Mouse (Mus musculus) hindbrain, postnatal 0 days (tissue): ENCODE measurements at regions not wholly inside any gene's neighbourhood (a gene's known extent, or its start where the extent isn't known, plus 50 kb on each side); places are given as distances from the start of the nearest gene placed in this dataset.

ENCODE experiments used
- ATAC-seq: fragments of 200-750 bp; cut with Nextera tagmentation; 2 replicates; pipeline ENCODE4 v1.8.0; 2017; ENCODE audit warnings: mild to moderate bottlenecking, moderate TSS enrichment, moderate library complexity
- DNase-seq: peaks from one replicate; pipeline ENCODE4 v3.0.0-alpha.2; 2015; ENCODE audit warnings: low spot score
- H3K27ac ChIP-seq: fragments of 300-500 bp; sonication (generic); 2 replicates; pipeline ENCODE4 v1.5.1; 2014; ENCODE audit warnings: mild to moderate bottlenecking
- H3K27me3 ChIP-seq: fragments of 300-500 bp; sonication (generic); 2 replicates; pipeline ENCODE4 v1.6.1; 2014; ENCODE audit warnings: low read length, mixed read lengths; ENCODE audit not compliant: insufficient read depth
- H3K36me3 ChIP-seq: fragments of 300-500 bp; sonication (generic); 2 replicates; pipeline ENCODE4 v1.6.1; 2014; ENCODE audit warnings: low read length, mixed read lengths; ENCODE audit not compliant: insufficient read depth
- H3K4me1 ChIP-seq: fragments of 300-500 bp; sonication (generic); 2 replicates; pipeline ENCODE4 v1.6.1; 2014; ENCODE audit warnings: antibody characterized with exemption, low read length, mixed read lengths; ENCODE audit not compliant: insufficient read depth
- H3K4me2 ChIP-seq: fragments of 300-500 bp; sonication (generic); 2 replicates; pipeline ENCODE4 v1.6.1; 2014; ENCODE audit warnings: low read depth, mild to moderate bottlenecking, low read length, moderate library complexity, mixed read lengths
- H3K4me3 ChIP-seq: fragments of 300-500 bp; sonication (generic); 2 replicates; pipeline ENCODE4 v1.5.1; 2014; ENCODE audit warnings: low read length
- H3K9ac ChIP-seq: fragments of 300-500 bp; sonication (generic); replicated peaks from 2 replicates; pipeline ENCODE4 v1.6.1; 2014; ENCODE audit warnings: mild to moderate bottlenecking, low read length, moderate library complexity, mixed read lengths
- H3K9me3 ChIP-seq: fragments of 300-500 bp; sonication (generic); 2 replicates; pipeline ENCODE4 v1.6.1; 2016; ENCODE audit warnings: low read length, mixed read lengths
- CTCF ChIP-seq: IDR thresholded peaks from 2 replicates; pipeline ENCODE4 v1.5.1; 2016; ENCODE audit warnings: antibody characterized with exemption, control low read depth, low read depth
- WGBS: fragments of 180-500 bp; shearing (Covaris S2); extraction: QIAGEN DNeasy Blood & Tissue Kit; methylation state at CpG from one replicate; pipeline ENCODE4 v1.1.7; 2014; 5-methylcytosine and 5-hydroxymethylcytosine counted together

DNA sequence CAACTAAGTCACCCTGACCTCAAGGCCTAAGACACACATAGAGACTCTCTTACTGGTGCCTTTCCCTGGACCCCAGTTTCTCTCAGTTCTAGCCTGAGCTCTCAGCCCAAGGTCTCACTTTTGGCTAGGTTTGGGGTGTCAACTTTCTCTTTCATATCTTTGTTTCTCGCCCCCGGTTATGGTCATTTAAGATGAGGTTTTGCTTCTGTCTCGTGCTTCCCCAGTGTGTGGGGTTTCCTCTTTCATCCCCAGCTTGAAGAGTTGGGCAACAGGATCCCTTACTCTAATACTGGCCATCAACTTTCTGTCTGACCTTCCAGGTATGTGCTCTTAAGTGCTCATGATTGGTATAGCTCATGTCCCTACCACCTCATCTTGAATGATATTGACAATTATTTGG is 67.5 kb downstream of the Lmo4 start:
- H3K27me3 ChIP-seq: no peaks in the 10 kb centered on the region
- H3K27ac ChIP-seq: no peak overlapping the region
- H3K9ac ChIP-seq: no peak overlapping the region
- DNase-seq (no peak), ATAC-seq (no peak)
- 94% methylated on average over 3 of the region's 3 CpGs for WGBS
- H3K9me3 ChIP-seq: no peaks in the 10 kb centered on the region
- no peaks in the 10 kb centered on the region for H3K36me3 ChIP-seq
- no peak overlapping the region for H3K4me2 ChIP-seq
- H3K4me1 ChIP-seq: no peaks in the 10 kb centered on the region
- TF ChIP-seq CTCF: no peak
- H3K4me3 ChIP-seq: no peak overlapping the region

- no peaks in the 10 kb centered on the region for H3K4me1 ChIP-seq
- WGBS: 79% methylated on average over 2 of the region's 2 CpGs
- DNase-seq: no peak
These were observed 68.6 kb downstream of the Lmo4 start for GRCm38 (mm10) chr3:144136432-144136831.

DNA sequence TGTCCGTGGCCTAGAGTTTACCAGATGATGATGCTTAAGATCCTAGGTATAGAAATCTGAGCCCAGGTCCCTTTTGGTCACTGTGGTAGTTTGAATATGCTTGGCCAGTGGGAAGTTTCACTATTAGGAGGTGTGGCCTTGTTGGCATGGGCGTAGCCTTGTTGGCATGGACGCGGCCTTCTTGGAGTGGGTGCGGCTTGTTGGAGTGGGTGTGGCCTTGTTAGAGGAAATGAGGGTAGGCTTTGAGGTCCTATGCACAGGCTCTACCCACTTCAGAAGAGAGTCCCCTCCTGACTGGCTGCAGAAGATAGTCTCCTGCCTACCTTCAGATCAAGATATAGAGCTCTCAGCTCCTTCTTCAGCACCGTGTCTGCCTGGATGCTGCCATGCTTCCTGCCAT is 69.4 kb downstream of the Lmo4 start:
- Histone ChIP-seq H3K4me3 (no peak overlapping the region), H3K27ac (no peak overlapping the region), H3K9me3 (no peaks in the 10 kb centered on the region), H3K4me2 (no peak overlapping the region), H3K9ac (no peak overlapping the region), H3K27me3 (no peaks in the 10 kb centered on the region), H3K4me1 (no peaks in the 10 kb centered on the region), H3K36me3 (no peaks in the 10 kb centered on the region)
- ATAC-seq (no peak), DNase-seq (no peak)
- WGBS: 95% methylated on average over 6 of the region's 6 CpGs
- TF ChIP-seq CTCF: no peak

More at GRCm38 (mm10) chr3:144136432-144136831, 68.6 kb downstream of the Lmo4 start:
- Histone ChIP-seq H3K27ac (no peak overlapping the region), H3K9ac (no peak overlapping the region), H3K4me2 (no peak overlapping the region), H3K9me3 (no peaks in the 10 kb centered on the region), H3K27me3 (no peaks in the 10 kb centered on the region), H3K36me3 (no peaks in the 10 kb centered on the region), H3K4me3 (no peak overlapping the region)
- ATAC-seq: no peak
- TF ChIP-seq CTCF: no peak

- ATAC-seq (no peak), DNase-seq (no peak)
- 99% methylated on average over 4 of the region's 4 CpGs for WGBS
- no peaks in the 10 kb centered on the region for H3K9me3 ChIP-seq
- H3K27me3 ChIP-seq: no peaks in the 10 kb centered on the region
- no peak for TF ChIP-seq CTCF
- no peak overlapping the region for H3K27ac ChIP-seq
- no peak overlapping the region for H3K9ac ChIP-seq
- H3K4me2 ChIP-seq: no peak overlapping the region
- H3K4me3 ChIP-seq: no peak overlapping the region
- no peaks in the 10 kb centered on the region for H3K4me1 ChIP-seq
- H3K36me3 ChIP-seq: no peaks in the 10 kb centered on the region
These were observed 77.0 kb downstream of the Lmo4 start for GRCm38 (mm10) chr3:144128042-144128441.

GRCm38 (mm10) chr3:144124353-144124752 is 80.7 kb downstream of the Lmo4 start:
- Histone ChIP-seq H3K4me1 (no peaks in the 10 kb centered on the region), H3K9ac (no peak overlapping the region), H3K9me3 (no peaks in the 10 kb centered on the region), H3K36me3 (no peaks in the 10 kb centered on the region), H3K27ac (no peak overlapping the region), H3K4me2 (no peak overlapping the region), H3K4me3 (no peak overlapping the region), H3K27me3 (no peaks in the 10 kb centered on the region)
- TF ChIP-seq CTCF: no peak
- WGBS: 27% methylated on average over 4 of the region's 4 CpGs
- DNase-seq: peak; percentile 78
- peak; percentile 78 for ATAC-seq

- Histone ChIP-seq H3K27ac (no peak overlapping the region), H3K4me1 (no peaks in the 10 kb centered on the region), H3K4me3 (no peak overlapping the region), H3K9me3 (no peaks in the 10 kb centered on the region), H3K4me2 (no peak overlapping the region), H3K27me3 (no peaks in the 10 kb centered on the region), H3K36me3 (no peaks in the 10 kb centered on the region), H3K9ac (no peak overlapping the region)
- DNase-seq (no peak), ATAC-seq (no peak)
- 84% methylated on average over 6 of the region's 6 CpGs for WGBS
- TF ChIP-seq CTCF: no peak
These were observed 81.5 kb downstream of the Lmo4 start for GRCm38 (mm10) chr3:144123361-144124072.

DNA sequence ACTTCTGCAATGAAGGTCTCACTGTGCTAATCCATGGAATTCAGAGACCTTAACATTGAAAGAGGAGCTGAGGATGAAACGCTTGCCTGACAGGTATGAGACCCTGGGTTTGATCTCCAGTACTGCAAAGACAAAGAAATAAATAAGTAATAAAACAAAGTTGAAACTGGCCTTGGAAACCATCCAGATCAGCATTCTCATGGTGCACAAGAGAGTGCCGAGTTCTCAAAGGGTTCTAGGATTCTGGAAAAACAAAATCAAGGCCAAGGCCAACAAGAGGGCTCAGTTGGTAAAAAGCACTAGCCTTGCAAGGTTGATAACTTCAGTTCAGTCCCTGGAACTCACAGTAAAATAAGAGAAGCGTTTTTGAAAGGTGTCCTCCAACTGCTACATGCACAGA is 85.9 kb downstream of the Lmo4 start:
- Histone ChIP-seq H3K27me3 (no peaks in the 10 kb centered on the region), H3K9ac (no peak overlapping the region), H3K27ac (no peak overlapping the region), H3K36me3 (no peaks in the 10 kb centered on the region), H3K4me1 (no peaks in the 10 kb centered on the region), H3K4me2 (no peak overlapping the region), H3K4me3 (no peak overlapping the region), H3K9me3 (no peaks in the 10 kb centered on the region)
- WGBS: 71% methylated on average over 3 of the region's 3 CpGs
- TF ChIP-seq CTCF: no peak
- ATAC-seq: no peak
- no peak for DNase-seq
